Mouse (Mus musculus) liver, adult 2 months (tissue): ENCODE measurements around the gene Cept1.

Experiments used
- CTCF ChIP-seq: fragments of 200-500 bp; IDR thresholded peaks from 2 replicates; pipeline ENCODE4 v1.5.1; 2011; ENCODE audit warnings: low read depth, low read length, control low read depth
- POLR2A ChIP-seq: fragments of 200-500 bp; IDR thresholded peaks from 2 replicates; pipeline ENCODE4 v1.6.1; 2011; ENCODE audit warnings: low read length, control low read depth; ENCODE audit not compliant: insufficient read depth; ENCODE audit errors: extremely low read depth

GRCm38 (mm10) chr3:106515016-106515415 lies 32.6 kb downstream of the Cept1 start:
- no peak for TF ChIP-seq POLR2A
- TF ChIP-seq CTCF: no peak
